Mouse (Mus musculus) thymus, adult 2 months (tissue): ENCODE data around the gene Fpr1. TPM values are rescaled to one million over a fixed set of nuclear protein-coding genes. Genes with fewer than 3 reads are reported as not detected.
A peak's percentile ranks its signal among the peaks of the same experiment; 100 is the strongest.

Source experiments
- DNase-seq: peaks from one replicate; pipeline ENCODE4 v3.0.0; 2021
- H3K27ac ChIP-seq: fragments of 200-500 bp; 2 replicates; pipeline ENCODE4 v1.5.1; 2012; ENCODE audit warnings: low read length, control low read depth; ENCODE audit not compliant: control insufficient read depth, insufficient read depth
- H3K27me3 ChIP-seq: fragments of 200-500 bp; 2 replicates; pipeline ENCODE4 v1.6.1; 2012; ENCODE audit warnings: mild to moderate bottlenecking, low read length, moderate library complexity, mixed read lengths; ENCODE audit not compliant: control insufficient read depth, insufficient read depth
- H3K36me3 ChIP-seq: fragments of 200-500 bp; 2 replicates; pipeline ENCODE4 v1.6.1; 2012; ENCODE audit warnings: mild to moderate bottlenecking, low read length, moderate library complexity; ENCODE audit not compliant: control insufficient read depth, insufficient read depth
- H3K4me1 ChIP-seq: fragments of 200-500 bp; replicated peaks from 2 replicates; pipeline ENCODE4 v1.6.1; 2012; ENCODE audit warnings: low read length; ENCODE audit not compliant: control insufficient read depth, insufficient read depth
- H3K4me3 ChIP-seq: fragments of 200-500 bp; 2 replicates; pipeline ENCODE4 v1.5.1; 2012; ENCODE audit warnings: mild to moderate bottlenecking, low read length, control low read depth, moderate library complexity; ENCODE audit not compliant: control insufficient read depth, insufficient read depth
- CTCF ChIP-seq: fragments of 200-500 bp; IDR thresholded peaks from 2 replicates; pipeline ENCODE4 v1.5.1; 2012; ENCODE audit warnings: mild to moderate bottlenecking, control low read depth, low read length, moderate library complexity, borderline replicate concordance; ENCODE audit not compliant: control insufficient read depth, poor library complexity, insufficient read depth; ENCODE audit errors: extremely low read depth
- POLR2A ChIP-seq: fragments of 200-500 bp; IDR thresholded peaks from 2 replicates; pipeline ENCODE4 v1.6.1; 2012; ENCODE audit warnings: mild to moderate bottlenecking, low read length, control low read depth, moderate library complexity; ENCODE audit not compliant: control insufficient read depth, poor library complexity, insufficient read depth; ENCODE audit errors: extremely low read depth
- WGBS: fragments of 180-500 bp; shearing (Covaris S2); methylation state at CpG from one replicate; pipeline ENCODE4 v1.1.7; 2018; 5-methylcytosine and 5-hydroxymethylcytosine counted together
- polyA plus RNA-seq: library from polyadenylated mRNA; depleted of rRNA; stranded (reverse); fragments of >200 nt; gene quantifications from 2 replicates; pipeline ENCODE4 v1.2.3, GENCODE M21; 2012

Gene Fpr1
- polyA plus RNA-seq, 1 experiment = 0.50 TPM

GRCm38 (mm10) chr17:17843534-17844261 is 40.0 kb downstream of the Fpr1 start:
- H3K27me3 ChIP-seq = no peaks in the 10 kb centered on the region
- no peak overlapping the region for H3K27ac ChIP-seq
- no peak overlapping the region for H3K4me3 ChIP-seq
- WGBS = 85% methylated on average over 27 of the region's 27 CpGs
- TF ChIP-seq CTCF (no peak), POLR2A (no peak)
- H3K36me3 ChIP-seq = no peaks in the 10 kb centered on the region
- DNase-seq = no peak
- no peaks in the 10 kb centered on the region for H3K4me1 ChIP-seq

DNA sequence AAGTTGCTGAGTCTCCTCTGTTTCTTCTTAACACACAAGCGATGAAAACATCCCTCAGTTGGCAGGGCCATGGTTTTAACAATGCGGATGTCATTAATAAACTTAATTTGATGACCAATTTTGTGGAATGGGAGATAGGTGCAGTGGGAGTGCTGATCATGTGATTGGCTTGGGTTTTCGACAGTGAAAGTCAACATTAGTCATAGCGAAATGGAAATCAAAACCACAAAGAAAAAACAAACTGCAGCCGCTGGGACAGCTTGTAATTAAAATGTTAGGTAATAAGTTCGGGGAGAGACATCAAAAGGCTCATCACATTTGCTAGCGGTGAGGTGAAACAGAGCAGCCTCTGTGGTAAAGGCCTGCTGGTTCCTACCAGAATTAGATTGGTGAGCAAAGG is 42.9 kb downstream of the Fpr1 start:
- no peak for DNase-seq
- no peak overlapping the region for H3K4me3 ChIP-seq
- WGBS = 90% methylated on average over 7 of the region's 7 CpGs
- no peaks in the 10 kb centered on the region for H3K36me3 ChIP-seq
- no peaks in the 10 kb centered on the region for H3K27me3 ChIP-seq
- TF ChIP-seq CTCF (no peak), POLR2A (no peak)
- H3K4me1 ChIP-seq = no peaks in the 10 kb centered on the region; the same call in 1 of the 2 replicates
- H3K27ac ChIP-seq = no peak overlapping the region

DNA sequence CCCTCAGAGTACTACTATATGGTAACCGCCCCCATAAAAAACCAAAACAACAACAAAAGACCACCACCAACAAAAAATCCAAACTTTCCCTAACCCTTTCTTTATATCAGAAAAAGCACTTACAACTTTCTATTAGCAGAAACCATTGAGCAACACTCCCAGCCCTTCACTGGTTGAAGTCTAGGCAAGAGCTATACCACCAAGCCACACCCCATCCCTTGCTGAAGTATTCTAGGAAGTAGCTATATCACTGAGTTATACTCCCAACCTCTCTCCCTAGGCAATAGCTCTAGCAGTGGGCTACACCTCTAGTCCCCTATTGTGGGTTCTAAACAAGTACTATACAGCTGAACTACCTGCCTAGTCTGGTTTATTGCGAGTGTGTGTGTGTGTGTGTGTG is 44.5 kb downstream of the Fpr1 start:
- Histone ChIP-seq H3K27ac (no peak overlapping the region), H3K27me3 (no peaks in the 10 kb centered on the region), H3K4me3 (no peak overlapping the region), H3K4me1 (no peaks in the 10 kb centered on the region; the same call in 1 of the 2 replicates), H3K36me3 (no peaks in the 10 kb centered on the region)
- no peak for DNase-seq
- TF ChIP-seq CTCF (no peak), POLR2A (no peak)
- 98% methylated on average over 2 of the region's 2 CpGs for WGBS

DNA sequence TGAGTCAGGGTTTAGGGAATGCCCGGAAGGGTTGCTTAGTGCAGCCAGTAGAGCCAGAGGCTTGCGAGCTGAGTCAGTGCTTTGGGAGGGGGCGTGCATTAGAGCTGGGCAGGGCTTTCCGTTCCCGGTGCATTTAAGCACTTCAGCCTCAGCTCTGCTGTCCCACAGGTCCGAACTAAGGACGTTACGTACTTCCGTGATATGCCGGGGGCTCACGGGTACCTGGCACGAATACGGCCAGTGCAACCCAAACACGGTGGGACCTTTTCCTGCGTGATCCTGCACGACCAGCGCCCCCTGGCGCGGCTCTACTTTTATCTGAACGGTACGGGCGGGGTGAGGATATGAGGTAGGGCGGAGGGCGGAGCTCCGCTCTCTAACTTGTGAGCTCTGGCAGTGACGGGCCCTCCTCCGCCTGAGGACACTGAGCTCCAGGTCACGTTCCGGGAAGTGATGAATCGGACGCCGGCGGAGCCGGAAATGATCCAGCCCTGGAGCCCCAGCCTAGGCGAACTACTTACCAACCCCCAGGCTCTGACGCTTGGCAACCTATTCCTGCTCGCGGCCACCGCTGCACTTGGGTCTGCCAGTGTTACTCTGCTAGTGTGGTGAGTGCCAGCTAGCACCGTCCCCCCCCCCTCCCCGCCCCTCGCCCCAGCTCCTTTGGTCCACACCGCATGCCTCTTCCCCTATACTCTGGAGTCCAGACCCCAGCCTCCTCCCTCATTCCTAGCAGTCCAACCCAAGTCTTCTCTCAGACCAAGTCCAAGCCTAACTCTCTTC is 45.6 kb downstream of the Fpr1 start:
- no peaks in the 10 kb centered on the region; the same call in 1 of the 2 replicates for H3K4me1 ChIP-seq
- peak; percentile 96 for DNase-seq
- TF ChIP-seq POLR2A = peak; percentile 50; the same call in 1 of the 2 replicates
- TF ChIP-seq CTCF = peak; percentile 91
- under 1% methylated on average over 43 of the region's 43 CpGs for WGBS
- no peaks in the 10 kb centered on the region for H3K36me3 ChIP-seq
- peak overlapping the region; percentile 7; the same call in 1 of the 2 replicates for H3K27ac ChIP-seq
- no peaks in the 10 kb centered on the region for H3K27me3 ChIP-seq
- H3K4me3 ChIP-seq = peak overlapping the region; percentile 53

DNA sequence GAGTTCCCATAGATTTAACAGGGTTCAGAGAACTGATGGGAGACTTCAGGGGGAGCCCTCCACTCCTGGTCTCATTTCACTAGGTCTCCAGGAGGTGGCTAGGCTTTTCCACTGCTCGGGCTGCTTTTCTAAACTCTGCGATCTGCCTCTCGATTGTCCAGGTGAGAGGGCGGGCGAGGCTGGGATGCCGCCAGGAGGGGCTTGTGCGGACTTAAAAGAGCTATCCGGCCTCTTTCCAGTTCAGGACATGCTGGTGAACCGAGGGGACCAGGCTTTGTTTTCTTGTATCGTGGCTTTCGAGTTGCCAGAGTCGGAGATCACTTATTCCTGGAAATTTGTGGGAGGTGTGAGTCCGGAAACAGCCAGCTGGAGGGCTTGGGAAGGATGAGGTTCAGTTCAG is 46.3 kb downstream of the Fpr1 start:
- no peak overlapping the region for H3K27ac ChIP-seq
- H3K36me3 ChIP-seq = no peaks in the 10 kb centered on the region
- TF ChIP-seq CTCF (no peak), POLR2A (no peak)
- no peaks in the 10 kb centered on the region; the same call in 1 of the 2 replicates for H3K4me1 ChIP-seq
- WGBS = 51% methylated on average over 13 of the region's 13 CpGs
- H3K4me3 ChIP-seq = peak overlapping the region; percentile 53; the same call in 1 of the 2 replicates
- H3K27me3 ChIP-seq = no peaks in the 10 kb centered on the region
- DNase-seq = peak; percentile 14

- TF ChIP-seq CTCF (no peak), POLR2A (no peak)
- WGBS = 91% methylated on average over 5 of the region's 5 CpGs
- H3K27ac ChIP-seq = no peak overlapping the region
- H3K4me1 ChIP-seq = no peaks in the 10 kb centered on the region; the same call in 1 of the 2 replicates
- no peak overlapping the region for H3K4me3 ChIP-seq
- no peak for DNase-seq
- no peaks in the 10 kb centered on the region for H3K36me3 ChIP-seq
- H3K27me3 ChIP-seq = no peaks in the 10 kb centered on the region
Measured at GRCm38 (mm10) chr17:17836101-17836500, 47.6 kb downstream of the Fpr1 start.
